Mouse (Mus musculus): Measurements from ENCODE around the gene Mogs.

Mogs gene

DNA sequence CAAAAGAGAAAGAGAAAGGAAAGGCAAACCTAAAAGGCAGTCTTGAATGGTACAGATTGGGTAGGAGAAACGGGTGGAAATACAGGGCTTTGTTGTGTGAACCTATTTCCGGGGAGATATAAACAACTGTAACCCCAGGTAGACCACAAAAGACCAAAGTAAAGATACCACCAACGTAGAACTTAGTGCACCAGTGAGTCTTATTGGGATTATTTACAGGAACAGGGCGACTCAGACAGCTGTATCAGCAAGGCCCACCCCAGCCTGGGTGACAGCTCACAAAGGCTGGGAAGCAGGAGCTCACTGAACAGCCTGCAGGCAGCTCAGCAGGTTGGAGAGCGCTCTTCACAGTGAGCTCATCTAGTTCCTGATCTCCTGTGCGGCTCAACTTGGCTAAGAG lies 19.3 kb upstream of the Mogs start:
- no peak for DNase-seq (ENCODE audit: low read depth, low spot score)

DNA sequence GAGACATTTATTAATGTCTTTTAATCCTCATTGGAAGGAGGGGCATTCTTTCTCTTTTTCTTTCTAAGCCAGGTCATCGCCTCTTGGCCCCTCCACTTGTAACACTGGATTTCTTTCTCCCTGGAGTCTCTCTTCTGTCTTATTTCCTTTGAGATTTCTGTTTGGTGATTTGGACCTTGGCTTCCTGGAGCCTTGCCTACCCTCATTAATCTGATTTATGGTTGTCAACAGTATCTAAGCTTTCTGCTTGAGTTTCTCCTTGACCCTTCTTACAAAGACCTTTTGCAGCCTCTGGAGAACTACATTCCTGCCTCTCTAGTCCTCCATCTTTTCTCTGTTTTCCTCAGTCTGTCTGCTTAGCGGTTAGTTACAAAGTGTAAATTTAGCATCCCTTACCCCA lies 16.9 kb upstream of the Mogs start:
- no peak for DNase-seq (ENCODE audit: low read depth, low spot score)

DNA sequence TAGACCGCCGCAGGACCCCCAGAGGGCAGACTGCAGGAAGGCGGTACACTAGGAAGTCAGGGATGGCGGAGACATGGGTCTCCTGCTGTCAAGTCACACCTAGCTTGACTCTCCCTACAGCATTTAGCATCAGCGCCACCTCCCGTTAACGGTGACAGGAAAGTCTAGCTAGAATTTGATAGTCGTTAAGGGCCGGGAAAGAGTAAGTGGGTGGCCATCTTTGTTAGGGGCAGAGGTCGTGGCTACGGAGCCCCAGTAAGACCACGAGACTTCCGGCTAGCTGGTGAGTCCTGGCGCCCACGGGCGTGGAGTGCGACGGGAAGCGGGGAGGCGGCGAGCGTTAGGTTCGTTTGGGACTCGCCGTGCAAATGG lies 14.0 kb upstream of the Mogs start, which contains the start of the genes Ccdc142 and Gm42688:
TSS of gene Ccdc142 (plus strand) at position 286 of the 372 bp plus-strand sequence.
TSS of gene Gm42688 (plus strand) at position 302 of the 372 bp plus-strand sequence.
- peak; percentile 82 for DNase-seq (ENCODE audit: low read depth, low spot score)

- DNase-seq (ENCODE audit: low read depth, low spot score): peak; percentile 25
Measured at GRCm38 (mm10) chr6:83101688-83102556, 13.4 kb upstream of the Mogs start.

- DNase-seq (ENCODE audit: low read depth, low spot score): no peak
Measured at GRCm38 (mm10) chr6:83103130-83103650, 12.1 kb upstream of the Mogs start.

DNA sequence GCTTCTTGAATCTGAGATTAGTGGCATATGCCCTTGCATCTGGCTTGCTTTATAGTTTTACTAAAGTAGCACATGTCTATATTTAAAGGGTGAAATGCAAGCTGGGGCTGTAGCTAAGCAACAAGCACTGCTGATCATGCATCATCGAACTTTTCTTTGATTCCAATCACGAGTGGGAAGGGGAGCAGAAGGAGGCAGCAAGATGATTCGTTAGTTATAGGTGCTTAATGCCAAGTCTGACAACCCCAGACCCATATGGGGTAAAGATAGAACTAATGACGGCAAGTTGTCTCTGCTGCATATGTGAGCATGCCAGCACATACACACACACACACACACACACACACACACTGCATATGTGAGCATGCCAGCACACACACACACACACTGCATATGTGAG lies 11.1 kb upstream of the Mogs start:
- DNase-seq (ENCODE audit: low read depth, low spot score): no peak

GRCm38 (mm10) chr6:83107566-83108400 lies 7.5 kb upstream of the Mogs start:
- DNase-seq (ENCODE audit: low read depth, low spot score): peak; percentile 18

DNA sequence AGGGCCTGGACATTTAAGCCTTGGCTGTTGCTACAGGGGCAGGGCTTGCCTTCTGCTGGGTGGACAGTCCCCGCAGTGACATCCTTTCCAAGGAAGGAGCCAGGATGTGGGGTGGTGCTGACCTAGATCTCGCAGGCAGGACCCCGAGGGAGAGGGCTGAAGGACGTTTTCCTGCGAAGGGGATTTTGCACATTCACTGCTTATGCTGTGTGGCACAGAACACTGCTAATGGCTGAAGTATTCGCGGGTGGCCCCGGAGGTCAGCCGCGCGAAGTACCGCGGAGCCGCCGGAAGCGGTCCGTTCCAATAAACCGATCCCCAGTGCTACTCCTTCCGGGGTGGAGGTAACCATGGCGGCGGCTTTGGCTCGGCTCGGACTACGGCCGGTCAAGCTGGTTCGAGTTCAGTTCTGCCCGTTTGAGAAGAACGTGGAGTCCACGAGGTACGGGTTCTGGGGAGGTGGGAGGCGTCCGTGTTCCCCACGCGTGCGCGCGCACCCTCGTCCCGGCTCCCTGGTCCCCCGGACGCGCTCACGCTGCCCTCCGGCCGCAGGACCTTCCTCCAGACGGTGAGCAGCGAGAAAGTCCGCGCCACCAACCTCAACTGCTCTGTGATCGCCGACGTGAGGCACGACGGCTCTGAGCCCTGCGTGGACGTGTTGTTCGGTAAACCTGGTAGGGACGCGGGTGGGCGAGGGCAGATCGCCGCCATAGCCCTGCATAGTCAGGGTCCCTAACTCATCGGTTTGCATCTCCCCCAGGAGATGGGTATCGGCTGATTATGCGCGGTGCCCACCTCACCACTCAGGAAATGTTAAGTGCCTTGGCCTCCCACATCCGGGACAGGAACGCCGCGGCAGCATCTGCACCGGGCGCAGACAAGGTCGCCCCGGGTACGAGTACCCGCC lies 6.3 kb upstream of the Mogs start, which contains the start of gene Mrpl53:
TSS of gene Mrpl53 (plus strand) at position 279 of the 907 bp plus-strand sequence.
- DNase-seq (ENCODE audit: low read depth, low spot score): peak; percentile 73

DNA sequence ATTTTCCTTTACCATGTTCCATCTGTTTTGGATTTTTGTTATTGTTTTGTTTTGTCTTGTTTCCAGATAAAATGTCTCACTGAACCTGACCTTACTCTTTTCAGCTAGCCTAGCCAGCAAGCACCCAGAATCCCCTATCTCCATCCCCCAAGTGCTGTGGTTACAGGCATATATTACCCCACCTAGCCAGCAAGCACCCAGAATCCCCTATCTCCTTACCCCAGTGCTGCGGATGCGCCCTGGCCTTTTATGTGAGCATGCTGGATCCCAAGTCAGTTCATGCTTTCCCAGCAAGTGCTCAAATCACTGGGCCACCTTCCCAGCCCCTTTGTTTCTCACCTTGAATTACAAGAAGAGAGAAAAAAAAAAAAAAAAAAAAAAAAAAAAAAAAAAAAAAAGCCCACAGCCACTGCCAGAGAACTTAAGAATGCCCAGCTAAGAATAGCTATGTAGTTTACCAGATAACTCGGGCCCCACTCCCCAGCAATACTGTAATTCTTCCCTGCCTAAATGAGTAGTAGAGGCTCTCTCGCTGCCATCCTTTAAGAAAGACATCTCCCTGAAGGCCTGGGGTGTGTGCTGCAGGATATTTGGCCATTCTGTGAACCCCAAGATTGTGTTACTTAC lies 3.7 kb upstream of the Mogs start:
- no peak for DNase-seq (ENCODE audit: low read depth, low spot score)

- no peak for DNase-seq (ENCODE audit: low read depth, low spot score)
Measured at GRCm38 (mm10) chr6:83115682-83116372, 531 bp downstream of the Mogs start.

- DNase-seq (ENCODE audit: low read depth, low spot score): no peak
Measured at GRCm38 (mm10) chr6:83116373-83117164, 1.3 kb downstream of the Mogs start.

DNA sequence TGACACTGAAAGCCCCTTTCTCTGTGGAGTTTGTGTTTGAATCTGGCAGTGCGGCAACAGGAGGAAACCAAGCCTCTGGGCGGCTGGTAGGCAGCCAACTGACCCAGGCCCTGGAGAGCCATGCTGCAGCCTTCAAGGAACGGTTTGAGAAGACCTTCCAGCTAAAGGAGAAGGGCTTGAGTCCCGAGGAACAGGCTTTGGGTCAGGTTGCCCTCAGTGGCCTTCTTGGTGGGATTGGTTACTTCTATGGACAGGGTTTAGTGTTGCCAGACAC lies 1.8 kb downstream of the Mogs start:
- no peak for DNase-seq (ENCODE audit: low read depth, low spot score)

GRCm38 (mm10) chr6:83117616-83118015 lies 2.3 kb downstream of the Mogs start:
- DNase-seq (ENCODE audit: low read depth, low spot score): no peak

DNA sequence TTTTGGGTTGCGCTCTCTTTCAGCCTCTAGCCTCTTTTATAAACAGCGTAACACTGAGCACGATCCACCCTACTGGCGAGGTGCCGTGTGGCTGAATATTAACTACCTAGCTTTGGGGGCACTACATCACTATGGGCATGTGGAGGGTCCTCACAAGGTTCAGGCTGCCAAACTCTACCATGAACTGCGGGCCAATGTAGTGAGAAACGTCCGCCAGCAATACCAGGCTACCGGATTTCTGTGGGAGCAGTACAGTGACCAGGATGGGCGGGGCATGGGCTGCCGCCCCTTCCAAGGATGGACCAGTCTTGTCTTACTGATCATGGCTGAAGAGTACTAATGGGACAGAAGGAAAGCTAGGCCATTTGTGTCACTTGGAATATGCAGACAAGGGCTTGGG lies 3.1 kb downstream of the Mogs start:
- DNase-seq (ENCODE audit: low read depth, low spot score): no peak

GRCm38 (mm10) chr6:83118825-83119733 lies 3.8 kb downstream of the Mogs start:
- no peak for DNase-seq (ENCODE audit: low read depth, low spot score)

- no peak for DNase-seq (ENCODE audit: low read depth, low spot score)
Measured at GRCm38 (mm10) chr6:83119734-83120051, 4.4 kb downstream of the Mogs start.

DNA sequence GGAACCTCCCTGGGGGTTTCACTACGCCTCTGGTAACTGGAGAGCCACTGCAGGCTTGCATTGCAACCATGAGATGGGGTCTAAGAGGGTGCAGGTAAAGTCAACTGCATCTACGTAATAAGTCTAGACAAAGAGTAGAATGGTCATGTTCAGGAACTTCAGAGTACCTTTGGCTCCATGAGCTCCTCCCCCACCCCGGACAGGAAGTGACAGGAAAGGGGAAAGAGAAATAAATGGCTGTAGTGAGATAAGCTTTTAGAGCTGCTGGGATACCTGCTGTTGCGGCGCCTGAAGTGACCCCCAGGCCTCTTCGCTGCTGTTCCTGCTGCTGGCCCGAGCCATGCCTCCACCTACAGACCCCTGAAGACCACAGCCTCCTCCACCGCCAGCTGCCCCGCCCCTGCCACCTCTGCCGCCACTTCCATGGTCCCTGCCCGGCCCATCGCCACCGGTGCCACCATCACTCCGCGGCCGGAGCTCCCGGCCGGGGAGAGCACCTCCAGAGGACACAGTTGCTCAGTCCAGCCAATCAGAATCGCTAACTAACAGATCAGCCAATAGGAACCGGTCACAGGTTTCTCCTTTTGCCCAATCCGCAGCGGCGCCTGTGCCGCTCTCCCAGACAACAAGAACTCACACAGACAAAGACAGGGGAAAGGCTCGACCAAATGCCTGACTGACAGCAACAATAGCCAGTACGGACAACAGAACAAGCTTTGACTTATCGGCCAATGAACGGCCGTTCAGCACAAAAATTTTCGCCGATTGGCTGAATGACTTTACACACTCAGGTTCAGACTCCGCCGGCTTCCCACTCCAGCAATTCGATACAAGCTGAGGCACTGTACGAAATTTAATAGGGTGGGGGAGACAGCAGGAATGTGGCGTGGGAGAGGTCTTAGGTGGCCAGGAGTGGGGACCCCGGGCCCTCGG lies 5.9 kb downstream of the Mogs start, which contains the start of gene Wbp1:
TSS of gene Wbp1 (minus strand) at position 630 of the 933 bp plus-strand sequence.
- DNase-seq (ENCODE audit: low read depth, low spot score): peak; percentile 97

Data from retina, adult 2 months (tissue).